ENCODE assay signal across 11 mouse cellular contexts in genomic region chrX:136895757-136896156, GRCm38 (mm10). TPM values are rescaled to one million over a fixed set of nuclear protein-coding genes. Genes with fewer than 3 reads are reported as not detected.
A peak's percentile ranks its signal among the peaks of the same experiment; 100 is the strongest.
DNase-seq lines count a peak whose midpoint lies in the region; ATAC-seq and TF ChIP-seq lines count a peak whose summit lies in the region.
"Had no signal": no experiment of that assay in that cellular context is flagged by ENCODE, and none has a peak within 500 bp of the region (broad histone marks: within the 10 kb centered on the region; RNA-seq: fewer than 3 reads in every experiment).

No protein-coding gene starts in this region.

- CTCF ChIA-PET in Patski (lab: Charles Lee): interaction anchor here (1.0 to 1.2 kb wide), 2 partner anchors 12 to 121 kb away, joined by 3 to 6 read pairs; no protein-coding TSS in a partner anchor

- no peaks in the 10 kb centered on the region for H3K9me3 ChIP-seq in kidney, embryonic 16.5 days (ENCODE audit: low read length)
- no peaks in the 10 kb centered on the region for H3K9me3 ChIP-seq in forebrain, embryonic 10.5 days
- H3K9me3 ChIP-seq: limb, embryonic 15.5 days had no signal

- H3K36me3 ChIP-seq in kidney, embryonic 16.5 days (ENCODE audit: insufficient read depth, low read length): no peaks in the 10 kb centered on the region
- no peaks in the 10 kb centered on the region for H3K36me3 ChIP-seq in splenic B cell, adult 2 months (ENCODE audit: control insufficient read depth, insufficient read depth, low read length, poor library complexity, severe bottlenecking)
- H3K36me3 ChIP-seq in forebrain, embryonic 10.5 days (replicated peaks): no peaks in the 10 kb centered on the region
- H3K36me3 ChIP-seq: limb, embryonic 15.5 days had no signal

- no peak overlapping the region for H3K9ac ChIP-seq in kidney, embryonic 16.5 days (replicated peaks; ENCODE audit: low read length)
- H3K9ac ChIP-seq: limb, embryonic 15.5 days had no signal

- 57% methylated on average over 2 of the region's 2 CpGs for WGBS in kidney, embryonic 16.5 days
- 66% methylated on average over 2 of the region's 2 CpGs for WGBS in forebrain, embryonic 10.5 days

- H3K4me2 ChIP-seq in kidney, embryonic 16.5 days (replicated peaks; ENCODE audit: low read depth, low read length): no peak overlapping the region
- H3K4me2 ChIP-seq: limb, embryonic 15.5 days had no signal

- no peak for ATAC-seq in kidney, embryonic 16.5 days (ENCODE audit: low FRiP score, low TSS enrichment)
- no peak for ATAC-seq in Patski

- POLR2A ChIA-PET in Patski (lab: Charles Lee): interaction anchor here (0.6 kb wide), 1 partner anchor 17 kb away, joined by 4 read pairs; no protein-coding TSS in a partner anchor

- H3K4me1 ChIP-seq in kidney, embryonic 16.5 days (ENCODE audit: insufficient read depth, low read length): no peaks in the 10 kb centered on the region
- H3K4me1 ChIP-seq in forebrain, embryonic 10.5 days: no peaks in the 10 kb centered on the region
- H3K4me1 ChIP-seq: limb, embryonic 15.5 days had no signal

- peak; percentile 4 to 56 for DNase-seq in adrenal gland, adult (ENCODE audit: inconsistent age in 2 of 2, low spot score in 1 of 2)
- DNase-seq in adrenal gland, adult 18-20 months (ENCODE audit: low spot score in 2 of 2): no peak
- DNase-seq in kidney, postnatal 14 days: peak; percentile 22
- no peak for DNase-seq in Patski (ENCODE audit: low read depth, low spot score)
- peak; percentile 9 to 21 for DNase-seq in layer of hippocampus, adult 2 months (ENCODE audit: low spot score in 2 of 2)
- peak; percentile 56 for DNase-seq in splenic B cell, adult 2 months (ENCODE audit: low read depth, low spot score)
- no peak for DNase-seq in forebrain, embryonic 10.5 days (ENCODE audit: extremely low spot score, low spot score)

- in situ Hi-C loops in Patski (cut with MboI; ENCODE audit: low pct_unique_long_range_greater_than_20kb): no loop called here

- peak; percentile 48 for TF ChIP-seq CTCF in Patski (IDR thresholded peaks at IDR 0.05)
- TF ChIP-seq CTCF in layer of hippocampus, adult 2 months (conservative IDR thresholded peaks at IDR 0.05): peak; percentile 77

- H3K27ac ChIP-seq in kidney, embryonic 16.5 days (ENCODE audit: low read length): no peak overlapping the region
- H3K27ac ChIP-seq in layer of hippocampus, adult 2 months: no peak overlapping the region
- no peak overlapping the region for H3K27ac ChIP-seq in forebrain, embryonic 10.5 days
- H3K27ac ChIP-seq: limb, embryonic 15.5 days had no signal

- H3K27me3 ChIP-seq in kidney, embryonic 16.5 days (ENCODE audit: insufficient read depth, low read length): no peaks in the 10 kb centered on the region; the same call in 1 of the 2 replicates
- H3K27me3 ChIP-seq in Patski: peaks cover 28% of the 10 kb centered on the region
- H3K27me3 ChIP-seq in splenic B cell, adult 2 months (ENCODE audit: control insufficient read depth, insufficient read depth, low read length, poor library complexity, severe bottlenecking): no peaks in the 10 kb centered on the region
- no peaks in the 10 kb centered on the region; the same call in 1 of the 2 replicates for H3K27me3 ChIP-seq in forebrain, embryonic 10.5 days (ENCODE audit: poor library complexity, severe bottlenecking)
- H3K27me3 ChIP-seq: limb, embryonic 15.5 days had no signal

- no peak overlapping the region for H3K4me3 ChIP-seq in kidney, embryonic 16.5 days (ENCODE audit: low read length)
- no peak overlapping the region for H3K4me3 ChIP-seq in layer of hippocampus, adult 2 months
- H3K4me3 ChIP-seq in forebrain, embryonic 10.5 days: no peak overlapping the region
- H3K4me3 ChIP-seq: erythroblast, embryonic 14.5 days; limb, embryonic 15.5 days had no signal

RNA-seq across cellular contexts. Expression of gene Rab9b, which starts 27.2 kb away (rescaled TPM):
- total RNA-seq in adrenal gland, adult 18-20 months (2021): under 1 TPM; 0.36 to 0.67 TPM
- polyA plus RNA-seq in kidney, embryonic 16.5 days (2015; fragmentation: Nextera tagmentation; extraction: Ambion mirVana): 0.15 and 0.21 TPM in 2 replicates
- polyA plus RNA-seq in Patski (2021): 0.08 TPM
- total RNA-seq in layer of hippocampus, adult 2 months (2021): 10 to 100 TPM; 18.5 to 28.3 TPM
- 0.34 and 0.63 TPM in 2 replicates for polyA plus RNA-seq in forebrain, embryonic 10.5 days (2016; fragmentation: Nextera tagmentation; extraction: Ambion mirVana)
- polyA plus RNA-seq: C2C12; erythroblast, embryonic 14.5 days had no signal

RNA-seq across cellular contexts. Expression of gene H2bfm, which starts 31.4 kb away (rescaled TPM):
- not detected for total RNA-seq in adrenal gland, adult 18-20 months (2021)
- polyA plus RNA-seq in kidney, embryonic 16.5 days (2015; fragmentation: Nextera tagmentation; extraction: Ambion mirVana): not detected in 2 replicates
- polyA plus RNA-seq in Patski (2021): not detected
- not detected for total RNA-seq in layer of hippocampus, adult 2 months (2021)
- not detected in 2 replicates for polyA plus RNA-seq in forebrain, embryonic 10.5 days (2016; fragmentation: Nextera tagmentation; extraction: Ambion mirVana)
- polyA plus RNA-seq: C2C12; erythroblast, embryonic 14.5 days; limb, embryonic 15.5 days had no signal

Comparison
In these comparisons a context has a peak if more than half of its experiments do, and no peak if none do; other contexts are left out.
1. DNase-seq: peak in adrenal gland, adult (2 of 2), kidney, postnatal 14 days (single experiment), layer of hippocampus, adult 2 months (2 of 2) and splenic B cell, adult 2 months (single experiment); none in adrenal gland, adult 18-20 months (0 of 2), Patski (single experiment) and forebrain, embryonic 10.5 days (single experiment).